Mouse (Mus musculus) inflammation-experienced regulatory T-cells, adult 6 months (primary cell): ENCODE results near the gene Ptpn13. TPM values are rescaled to one million over a fixed set of nuclear protein-coding genes. Genes with fewer than 3 reads are reported as not detected.

Experiments
- ATAC-seq: one replicate; pipeline ENCODE4 v1.8.0; 2017
- polyA plus RNA-seq, 3 experiments: library from polyadenylated mRNA; unstranded; fragments of 100-300 nt; shearing (Covaris generic); gene quantifications; one replicate each; pipeline ENCODE4 v1.2.1; 2017

Ptpn13 gene
- 10 to 100 TPM; 19.1 to 30.1 (median 25.2) TPM for polyA plus RNA-seq

DNA sequence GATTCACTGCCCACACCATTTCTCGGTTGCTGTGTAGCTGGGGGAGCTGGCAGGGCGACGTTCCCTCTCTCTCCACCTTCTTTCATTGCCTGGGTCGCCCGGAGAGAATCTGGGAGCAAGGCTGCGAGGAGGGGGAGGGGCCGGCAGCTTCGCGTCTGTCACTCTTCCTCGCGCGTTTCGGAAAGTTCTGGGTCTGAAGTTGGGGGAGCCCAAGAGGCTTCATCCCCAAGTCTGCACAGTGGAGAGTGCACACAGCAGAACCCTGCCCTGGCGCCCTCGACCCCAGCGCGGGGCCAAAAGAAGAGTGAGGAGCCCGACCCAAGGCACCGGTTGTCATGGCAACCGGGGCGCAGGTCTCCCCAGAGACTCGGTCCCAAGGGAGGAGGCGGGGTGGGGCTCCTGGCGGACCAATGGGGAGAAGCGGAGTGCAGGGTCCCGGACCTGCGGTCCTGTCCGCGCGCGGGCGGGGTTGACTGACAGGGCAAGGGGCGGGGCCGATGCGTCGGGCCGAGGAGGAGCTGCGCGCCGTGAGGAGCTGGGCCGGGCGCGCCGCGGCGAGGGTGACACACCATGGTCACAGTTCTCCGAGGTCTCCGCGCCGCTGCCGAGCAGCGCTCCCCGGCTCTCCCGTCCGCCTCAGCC is at the start of gene Ptpn13:
TSS of gene Ptpn13 (plus strand) at position 515 of the 642 bp plus-strand sequence.
- ATAC-seq = peak; percentile 95

- ATAC-seq = no peak
Measured at GRCm38 (mm10) chr5:103375226-103375625, 49.8 kb upstream of the Ptpn13 start.

DNA sequence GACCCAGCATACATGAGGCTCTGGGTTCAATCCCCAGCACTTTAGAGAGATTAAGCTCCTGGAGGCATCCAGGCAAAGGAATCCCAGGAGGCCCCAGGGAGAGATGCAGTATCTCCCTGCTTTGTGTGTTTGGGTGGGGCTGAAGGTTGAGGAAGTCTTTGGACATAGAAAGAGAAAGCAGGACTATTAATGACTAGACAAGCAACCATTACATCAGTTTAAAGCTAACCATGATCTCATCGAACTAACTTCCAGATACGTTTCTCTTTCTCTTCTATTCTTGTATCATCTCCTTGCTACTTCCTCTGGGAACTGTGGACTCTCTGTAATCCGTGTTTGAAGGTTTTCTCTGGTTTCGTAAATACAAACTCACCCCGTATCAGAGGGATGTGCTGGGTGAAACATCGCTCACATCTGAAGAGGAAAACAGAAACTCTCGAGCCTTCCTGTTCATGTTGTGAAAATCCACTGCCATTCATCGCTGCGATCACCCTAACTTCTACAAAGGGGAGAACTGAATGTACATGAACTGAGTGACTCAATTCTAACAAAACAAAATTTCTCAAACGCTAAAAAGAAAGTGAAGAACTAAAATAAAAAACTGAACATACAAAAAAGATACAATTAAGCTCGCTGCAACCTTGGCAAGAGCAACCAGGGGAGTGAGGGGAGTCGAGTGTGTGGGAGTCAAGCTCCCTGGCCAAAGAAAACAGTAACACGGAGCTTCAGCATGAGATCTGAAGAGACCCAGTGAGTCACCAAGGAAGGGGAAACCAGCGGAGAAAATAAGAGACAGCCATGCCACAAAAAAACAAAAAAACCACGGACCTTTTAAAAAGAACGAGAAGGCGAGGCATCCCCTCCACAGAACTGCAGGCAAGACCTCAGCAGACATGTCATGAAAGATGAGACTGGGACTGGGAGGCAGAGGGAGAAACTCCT is 48.4 kb upstream of the Ptpn13 start:
- peak; percentile 50 for ATAC-seq

- peak; percentile 74 for ATAC-seq
Measured at GRCm38 (mm10) chr5:103377493-103378130, 47.4 kb upstream of the Ptpn13 start.

DNA sequence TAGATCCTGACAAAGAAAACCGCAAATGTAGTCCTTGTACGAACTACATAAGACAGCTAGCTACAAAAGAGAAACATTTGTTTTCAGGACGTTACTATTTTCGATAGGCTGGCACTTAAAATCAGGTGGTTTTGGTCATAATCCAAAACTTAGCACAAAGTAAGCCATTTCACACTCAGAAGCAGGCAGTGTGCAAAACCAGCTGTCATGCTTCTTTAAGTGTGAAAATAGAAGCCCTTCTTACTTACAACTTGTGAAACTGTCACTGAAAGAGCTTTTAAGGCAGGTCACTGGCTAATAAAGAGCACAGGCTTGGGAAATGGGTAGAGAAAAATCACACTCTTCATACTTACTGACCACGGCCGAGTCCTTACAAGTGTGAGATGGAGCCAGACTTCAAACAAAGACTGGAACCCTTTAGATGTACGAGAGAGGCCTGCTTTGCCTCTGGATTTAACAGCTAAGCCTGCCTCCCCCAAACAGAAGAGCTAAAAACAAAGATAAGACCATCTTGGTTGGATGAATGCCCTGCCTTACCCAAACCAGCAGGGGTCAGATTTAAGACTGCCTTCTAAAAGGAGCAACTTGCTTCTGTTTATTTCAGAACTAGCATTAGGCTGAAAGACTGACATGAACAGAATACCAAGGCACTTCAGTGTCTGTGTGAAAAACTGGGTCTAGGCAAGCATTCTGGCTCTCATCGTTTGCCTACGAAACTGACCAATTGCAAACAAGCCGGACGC is 44.0 kb upstream of the Ptpn13 start:
- no peak for ATAC-seq

DNA sequence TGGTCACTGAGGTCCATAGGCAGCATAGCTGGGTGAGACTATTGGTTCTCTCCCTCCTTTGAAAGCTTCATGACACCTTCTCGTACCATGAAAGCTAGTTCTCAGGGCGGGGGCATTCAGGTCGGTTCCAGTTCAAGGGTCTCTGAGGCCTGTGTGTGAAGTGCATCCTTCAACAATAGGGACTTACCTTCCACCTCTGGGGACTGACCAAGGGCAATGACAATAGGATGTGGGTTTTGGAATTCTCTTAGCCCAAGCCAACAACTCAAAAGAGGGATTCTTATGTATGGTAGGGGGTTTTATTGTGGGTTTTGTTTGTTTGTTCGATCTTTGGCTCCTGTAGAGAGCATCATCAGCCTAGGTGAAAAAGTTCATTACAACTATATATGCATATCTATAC is 42.0 kb upstream of the Ptpn13 start:
- ATAC-seq = no peak

DNA sequence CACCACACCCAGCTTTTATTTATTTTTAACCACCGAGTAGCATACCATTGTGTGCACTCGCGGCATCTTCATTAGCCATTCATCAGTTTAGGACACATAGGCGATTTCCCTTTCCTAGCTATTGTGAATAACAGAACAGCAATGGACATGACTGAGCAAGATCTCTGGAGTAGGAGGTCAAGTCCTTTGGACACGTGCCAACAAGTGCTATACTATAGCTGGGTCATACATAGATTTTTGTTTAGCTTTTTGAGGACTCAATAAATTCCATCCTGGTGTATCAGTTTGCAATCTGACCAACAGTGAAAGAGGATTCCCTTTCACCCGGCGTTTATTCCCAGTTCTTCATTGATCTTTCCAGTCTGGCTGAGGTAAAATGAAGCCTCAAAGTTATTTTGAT is 41.0 kb upstream of the Ptpn13 start:
- ATAC-seq = no peak

DNA sequence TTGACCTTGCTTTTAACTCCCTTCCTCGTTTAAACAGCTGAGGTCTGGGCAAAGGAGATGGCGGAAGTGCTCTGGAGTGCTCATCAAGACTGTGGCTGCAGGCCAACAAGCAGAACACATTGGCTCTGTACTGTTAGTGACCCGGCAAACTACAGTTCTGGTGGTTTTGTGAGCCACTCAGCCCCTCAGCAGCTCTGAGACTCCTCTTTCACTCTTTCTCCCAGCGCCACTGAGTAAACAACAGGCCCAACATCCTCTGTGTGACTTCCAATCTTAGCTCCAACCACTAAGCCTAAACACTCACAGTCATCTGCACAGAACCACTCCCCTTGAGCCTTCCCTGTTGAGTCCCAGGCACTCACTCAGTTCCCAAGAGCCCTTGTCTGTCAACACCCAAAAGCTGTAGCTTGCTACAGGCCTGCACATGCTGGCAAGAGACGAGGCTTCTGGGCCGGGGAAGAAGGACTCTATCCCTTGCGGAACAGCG is 37.4 kb upstream of the Ptpn13 start:
- ATAC-seq = no peak

- ATAC-seq = no peak
Measured at GRCm38 (mm10) chr5:103389415-103389814, 35.6 kb upstream of the Ptpn13 start.

DNA sequence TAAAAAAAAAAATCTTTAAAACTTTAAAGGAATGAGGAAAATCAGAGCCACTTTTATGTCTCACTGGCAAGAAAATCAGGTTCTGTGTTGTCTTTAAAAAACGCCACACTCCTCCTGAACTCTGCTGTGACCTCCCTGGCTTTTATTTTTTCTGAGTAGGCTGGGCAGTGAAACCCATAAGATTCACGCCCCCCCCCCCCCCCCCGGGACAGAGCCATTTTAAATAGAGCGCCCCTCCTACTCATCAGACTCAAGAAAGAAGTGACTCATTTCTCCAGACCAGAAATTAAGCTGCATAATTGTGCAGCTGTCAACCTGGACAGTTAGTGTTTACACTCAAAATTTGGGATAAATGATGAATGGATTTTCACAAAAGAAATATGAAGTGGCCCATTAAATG is 31.8 kb upstream of the Ptpn13 start:
- ATAC-seq = no peak

- no peak for ATAC-seq
Measured at GRCm38 (mm10) chr5:103393752-103394151, 31.2 kb upstream of the Ptpn13 start.

GRCm38 (mm10) chr5:103395683-103396082 is 29.3 kb upstream of the Ptpn13 start:
- ATAC-seq = no peak

DNA sequence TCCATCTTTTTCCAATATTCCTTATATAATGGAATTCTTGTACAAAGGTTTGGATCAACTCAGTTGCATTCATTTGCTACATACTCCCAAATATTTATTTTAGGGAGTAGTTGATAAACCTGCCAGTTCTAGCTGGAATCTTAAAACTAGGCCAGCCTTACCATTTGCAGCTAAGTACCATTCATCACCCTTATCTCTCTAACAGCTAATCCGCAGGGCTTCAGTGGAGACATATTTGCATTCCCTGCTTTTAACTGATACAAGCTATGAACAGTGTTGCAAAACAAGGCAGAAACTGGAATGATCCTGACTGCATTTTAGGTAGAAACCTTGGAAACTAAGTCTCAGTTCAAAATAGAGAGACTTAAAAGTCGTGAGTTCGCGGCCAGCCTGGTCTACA is 27.6 kb upstream of the Ptpn13 start:
- ATAC-seq = no peak

GRCm38 (mm10) chr5:103404213-103404968 is 20.6 kb upstream of the Ptpn13 start:
- ATAC-seq = peak; percentile 94

DNA sequence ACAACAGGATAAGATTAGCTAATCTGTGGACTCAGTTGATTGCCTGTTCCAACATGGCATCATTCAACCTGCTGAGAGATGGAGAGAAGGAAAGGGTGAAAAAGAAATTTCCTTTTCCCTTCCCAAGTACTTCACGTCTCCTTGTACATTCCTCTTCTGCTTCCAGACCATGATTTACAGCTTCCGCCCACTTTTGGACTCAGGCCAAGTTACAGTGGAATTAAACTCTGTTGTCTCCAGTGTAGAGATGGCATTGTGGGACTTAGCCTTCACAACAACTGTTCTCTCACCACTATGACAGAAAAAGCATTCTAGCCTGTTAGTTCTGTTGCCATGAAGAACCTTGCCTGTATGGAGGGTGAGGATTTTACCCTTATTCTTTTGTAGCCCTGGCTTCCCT is 19.1 kb upstream of the Ptpn13 start:
- no peak for ATAC-seq

DNA sequence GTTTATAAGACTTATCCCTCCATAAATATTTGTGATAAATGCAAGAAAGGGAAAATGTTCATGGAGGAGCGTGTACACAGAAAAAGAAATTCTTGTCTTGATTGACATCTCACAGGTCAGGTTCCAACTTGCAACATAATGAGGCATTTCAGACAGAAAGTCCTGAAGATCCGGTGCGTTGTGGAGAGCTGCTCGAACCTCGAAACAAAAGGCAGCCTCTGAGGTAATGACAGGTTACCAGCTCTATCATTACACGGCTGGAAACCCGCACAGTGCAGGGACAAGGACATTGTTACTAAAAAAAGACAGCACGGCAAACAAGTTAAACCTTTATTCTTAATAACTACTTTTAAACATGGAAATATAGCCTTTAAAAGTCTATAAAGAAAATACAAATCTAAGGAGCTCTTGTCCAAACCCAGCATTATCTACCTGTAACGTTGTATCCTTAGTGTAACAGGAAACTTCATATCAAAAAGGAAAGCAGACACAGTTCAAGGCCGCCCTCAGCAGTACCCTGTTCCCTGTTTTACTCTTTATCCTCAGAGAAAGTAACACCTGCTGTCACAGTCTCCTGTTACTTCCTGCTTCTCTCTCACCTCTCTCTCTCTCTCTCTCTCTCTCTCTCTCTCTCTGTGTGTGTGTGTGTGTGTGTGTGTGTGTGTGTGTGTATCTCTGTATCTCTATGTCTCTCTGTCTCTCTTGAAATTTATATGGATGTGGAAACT is 12.8 kb upstream of the Ptpn13 start:
- ATAC-seq = no peak

DNA sequence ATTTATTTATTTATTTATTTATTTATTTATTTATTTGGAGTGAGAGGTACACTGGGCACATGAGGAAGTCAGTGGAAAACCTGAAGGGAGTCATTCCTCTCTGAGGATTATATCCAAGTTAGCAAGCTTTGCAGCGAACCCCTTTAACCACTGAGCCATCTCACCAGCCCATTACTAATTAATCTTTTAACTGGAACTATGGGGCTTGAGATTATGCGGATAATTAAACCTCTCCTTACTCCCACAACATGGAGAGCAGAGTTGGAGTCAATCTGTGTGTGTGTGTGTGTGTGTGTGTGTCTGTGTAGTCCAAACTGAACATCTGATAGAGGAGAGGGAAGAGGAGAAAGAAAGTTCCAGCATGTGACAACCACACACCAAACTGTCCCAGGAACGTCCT is 10.4 kb upstream of the Ptpn13 start:
- ATAC-seq = no peak

DNA sequence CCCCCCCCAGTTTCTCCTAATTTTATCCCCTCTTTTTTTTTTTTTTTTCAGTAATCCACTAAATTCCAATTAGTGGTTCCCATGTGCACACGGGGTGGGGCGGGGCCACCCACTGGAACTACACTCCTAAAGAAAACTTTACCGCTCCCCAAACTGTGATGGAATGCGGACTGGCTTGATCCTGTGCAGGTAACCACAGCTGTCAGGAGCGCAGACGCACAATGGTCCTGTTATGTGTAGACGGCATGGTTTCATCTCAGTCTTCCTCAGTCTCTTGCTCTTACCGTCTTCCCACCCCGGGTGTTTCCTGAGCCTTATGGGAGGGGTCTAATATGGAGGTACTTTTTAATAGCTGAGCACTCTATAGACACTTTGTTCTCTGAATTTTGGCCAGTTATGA is 7.0 kb upstream of the Ptpn13 start:
- ATAC-seq = no peak

- ATAC-seq = no peak
Measured at GRCm38 (mm10) chr5:103418886-103419285, 6.1 kb upstream of the Ptpn13 start.

DNA sequence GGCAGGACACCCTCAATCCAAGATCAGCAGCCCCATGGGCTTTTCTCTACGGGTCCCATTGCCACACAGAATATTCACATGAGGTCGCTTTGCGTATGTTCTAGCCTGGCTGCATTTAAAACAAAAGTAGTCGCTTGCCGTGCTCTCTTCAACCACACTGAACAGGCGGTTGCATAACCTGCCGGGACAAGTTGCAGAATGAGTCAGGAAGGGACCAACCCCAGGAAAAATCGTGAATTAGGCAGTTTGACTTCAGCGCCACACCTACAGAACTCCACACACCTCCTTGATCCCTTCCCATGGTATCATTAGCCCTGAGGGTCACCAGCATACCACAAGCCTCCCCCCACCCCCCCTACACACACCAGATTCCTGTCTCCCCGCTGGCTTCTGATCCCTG is 4.4 kb upstream of the Ptpn13 start:
- no peak for ATAC-seq

DNA sequence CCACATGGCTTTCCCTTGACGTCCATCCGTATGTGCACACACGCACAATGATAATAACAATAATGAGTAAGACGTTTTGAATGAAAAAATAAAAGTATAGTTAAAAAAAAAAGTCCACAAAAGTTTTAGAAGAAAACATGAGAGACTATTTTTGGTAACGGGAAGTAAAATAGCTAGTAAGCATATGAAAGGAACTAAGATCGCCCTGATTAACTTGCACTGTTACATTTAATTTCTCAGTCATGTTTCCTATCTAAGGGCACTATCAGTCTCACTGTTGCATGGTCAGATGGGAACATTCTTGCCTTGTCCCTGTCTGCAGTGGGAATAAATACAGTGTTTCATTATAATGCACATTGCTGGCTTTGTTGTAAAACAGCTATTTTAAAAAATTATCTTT is 2.4 kb upstream of the Ptpn13 start:
- ATAC-seq = no peak
